Mouse (Mus musculus) limb, embryonic 14.5 days (tissue): ENCODE measurements around the gene Tenm2. TPM values are rescaled to one million over a fixed set of nuclear protein-coding genes. Genes with fewer than 3 reads are reported as not detected.

Experiments used
- ATAC-seq: fragments of 200-750 bp; cut with Nextera tagmentation; 2 replicates; pipeline ENCODE4 v1.8.0; 2017; ENCODE audit warnings: low read depth, moderate number of reproducible peaks, moderate TSS enrichment; ENCODE audit not compliant: low FRiP score
- DNase-seq: peaks from one replicate; pipeline ENCODE4 v3.0.0-alpha.2; 2015; ENCODE audit warnings: low spot score
- H3K27ac ChIP-seq: fragments of 300-500 bp; sonication (generic); replicated peaks from 2 replicates; pipeline ENCODE4 v1.5.1; 2014; ENCODE audit warnings: low read depth, mild to moderate bottlenecking, low read length, moderate library complexity, mixed read lengths
- H3K27me3 ChIP-seq: fragments of 300-500 bp; sonication (generic); 2 replicates; pipeline ENCODE4 v1.6.1; 2014; ENCODE audit warnings: low read length, mixed read lengths; ENCODE audit not compliant: control insufficient read depth, insufficient read depth
- H3K36me3 ChIP-seq: fragments of 300-500 bp; sonication (generic); 2 replicates; pipeline ENCODE4 v1.6.1; 2014; ENCODE audit warnings: mild to moderate bottlenecking, low read length, moderate library complexity, mixed read lengths; ENCODE audit not compliant: control insufficient read depth, insufficient read depth
- H3K4me1 ChIP-seq: fragments of 300-500 bp; sonication (generic); 2 replicates; pipeline ENCODE4 v1.6.1; 2014; ENCODE audit warnings: antibody characterized with exemption, low read length, mixed read lengths; ENCODE audit not compliant: control insufficient read depth, insufficient read depth
- H3K4me2 ChIP-seq: fragments of 300-500 bp; sonication (generic); replicated peaks from 2 replicates; pipeline ENCODE4 v1.6.1; 2014; ENCODE audit warnings: low read depth, mild to moderate bottlenecking, low read length, moderate library complexity; ENCODE audit not compliant: severe bottlenecking
- H3K4me3 ChIP-seq: fragments of 300-500 bp; sonication (generic); replicated peaks from 2 replicates; pipeline ENCODE4 v1.5.1; 2014; ENCODE audit warnings: low read length
- H3K9ac ChIP-seq: fragments of 300-500 bp; sonication (generic); 2 replicates; pipeline ENCODE4 v1.6.1; 2014; ENCODE audit warnings: mild to moderate bottlenecking, low read depth, low read length, moderate library complexity; ENCODE audit not compliant: severe bottlenecking
- H3K9me3 ChIP-seq: fragments of 300-500 bp; sonication (generic); 2 replicates; pipeline ENCODE4 v1.6.1; 2016; ENCODE audit warnings: low read length; ENCODE audit not compliant: control insufficient read depth
- POLR2A ChIP-seq: fragments of 200-500 bp; IDR thresholded peaks from 2 replicates; pipeline ENCODE4 v1.8.0; 2012; ENCODE audit warnings: inconsistent platforms, mild to moderate bottlenecking, moderate library complexity, borderline replicate concordance; ENCODE audit not compliant: insufficient read depth, insufficient read length; ENCODE audit errors: extremely low read depth
- WGBS: fragments of 180-500 bp; shearing (Covaris S2); extraction: QIAGEN DNeasy Blood & Tissue Kit; methylation state at CpG from one replicate; pipeline ENCODE4 v1.1.7; 2014; 5-methylcytosine and 5-hydroxymethylcytosine counted together
- polyA plus RNA-seq, 2 experiments: library from polyadenylated mRNA; depleted of rRNA in 1 of 2; stranded (reverse) in 1 of 2; unstranded in 1 of 2; fragments of >200 nt; fragmentation: Nextera tagmentation in 1 of 2; extraction: Ambion mirVana in 1 of 2; gene quantifications; 2 replicates each; pipeline versions ENCODE4 v1.2.1 to v1.2.3; 2012 to 2014

Tenm2 gene
- polyA plus RNA-seq, 2 experiments: 3.7 to 5.6 TPM

GRCm38 (mm10) chr11:36676446-36677284, 559.1 kb downstream of the Tenm2 start:
- H3K9me3 ChIP-seq: no peaks in the 10 kb centered on the region
- DNase-seq (no peak), ATAC-seq (no peak)
- H3K27me3 ChIP-seq: 0 out of 2 replicates have a peak, but pooled peaks cover 3% of the 10 kb centered on the region
- WGBS: 52% methylated on average over 16 of the region's 16 CpGs
- H3K36me3 ChIP-seq: no peaks in the 10 kb centered on the region
- peak overlapping the region; percentile 35 for H3K4me3 ChIP-seq
- H3K4me2 ChIP-seq: peak overlapping the region; percentile 68
- H3K27ac ChIP-seq: no peak overlapping the region
- H3K4me1 ChIP-seq: peaks cover 9% of the 10 kb centered on the region; the same call in 1 of the 2 replicates
- H3K9ac ChIP-seq: no peak overlapping the region; the same call in 1 of the 2 replicates
- no peak for TF ChIP-seq POLR2A

DNA sequence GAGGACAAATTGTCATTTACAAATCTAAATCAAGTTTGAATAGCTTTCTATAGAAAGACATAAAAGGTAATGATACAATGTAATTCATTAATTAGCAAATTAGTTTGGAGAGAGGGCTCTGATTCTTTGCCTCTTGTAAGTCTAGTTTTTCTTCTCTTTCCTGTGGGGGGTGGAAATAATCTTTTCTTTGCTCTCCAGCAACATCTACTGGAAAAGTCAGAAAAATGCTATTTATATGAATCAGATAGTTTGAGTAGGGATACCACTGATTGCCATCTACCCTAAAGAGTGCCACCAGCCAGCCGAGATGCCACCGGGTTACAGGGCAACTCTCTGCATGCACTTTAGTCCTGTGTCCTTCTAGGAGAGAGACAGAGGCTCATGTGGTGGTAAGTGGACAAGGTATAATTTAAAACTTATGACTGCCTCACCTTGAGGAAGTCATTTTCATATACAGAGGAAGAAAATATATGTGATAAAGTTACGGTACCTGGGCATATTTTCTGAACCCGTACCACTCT, 560.8 kb downstream of the Tenm2 start:
- TF ChIP-seq POLR2A: no peak
- H3K9ac ChIP-seq: no peak overlapping the region
- H3K27ac ChIP-seq: no peak overlapping the region
- H3K9me3 ChIP-seq: no peaks in the 10 kb centered on the region
- peaks cover 9% of the 10 kb centered on the region; the same call in 1 of the 2 replicates for H3K4me1 ChIP-seq
- no peak overlapping the region for H3K4me3 ChIP-seq
- no peak overlapping the region for H3K4me2 ChIP-seq
- WGBS: 79% methylated on average over 4 of the region's 4 CpGs
- no peaks in the 10 kb centered on the region for H3K36me3 ChIP-seq
- ATAC-seq: no peak
- H3K27me3 ChIP-seq: 0 out of 2 replicates have a peak, but pooled peaks cover 3% of the 10 kb centered on the region
- no peak for DNase-seq

- Histone ChIP-seq H3K27me3 (0 out of 2 replicates have a peak, but pooled peaks cover 3% of the 10 kb centered on the region), H3K4me2 (no peak overlapping the region), H3K27ac (no peak overlapping the region), H3K4me3 (no peak overlapping the region), H3K9ac (no peak overlapping the region), H3K36me3 (no peaks in the 10 kb centered on the region), H3K4me1 (peaks cover 9% of the 10 kb centered on the region; the same call in 1 of the 2 replicates), H3K9me3 (no peaks in the 10 kb centered on the region)
- WGBS: 74% methylated on average over 5 of the region's 5 CpGs
- no peak for DNase-seq
- no peak for ATAC-seq
- TF ChIP-seq POLR2A: no peak
Measured at GRCm38 (mm10) chr11:36674141-36674540, 561.6 kb downstream of the Tenm2 start.

- Histone ChIP-seq H3K4me1 (peaks cover 3% of the 10 kb centered on the region; the same call in 1 of the 2 replicates), H3K27me3 (no peaks in the 10 kb centered on the region), H3K4me3 (no peak overlapping the region), H3K9ac (no peak overlapping the region), H3K9me3 (no peaks in the 10 kb centered on the region), H3K36me3 (no peaks in the 10 kb centered on the region), H3K4me2 (no peak overlapping the region), H3K27ac (no peak overlapping the region)
- TF ChIP-seq POLR2A: no peak
- 65% methylated on average over 9 of the region's 9 CpGs for WGBS
- DNase-seq (no peak), ATAC-seq (no peak)
Measured at GRCm38 (mm10) chr11:36671196-36671595, 564.6 kb downstream of the Tenm2 start.

- 84% methylated on average over 1 of the region's 1 CpGs for WGBS
- ATAC-seq (no peak), DNase-seq (no peak)
- H3K4me2 ChIP-seq: no peak overlapping the region
- no peaks in the 10 kb centered on the region for H3K27me3 ChIP-seq
- H3K9me3 ChIP-seq: no peaks in the 10 kb centered on the region
- no peak overlapping the region for H3K27ac ChIP-seq
- no peak overlapping the region for H3K4me3 ChIP-seq
- H3K9ac ChIP-seq: no peak overlapping the region
- TF ChIP-seq POLR2A: no peak
- H3K36me3 ChIP-seq: no peaks in the 10 kb centered on the region
- H3K4me1 ChIP-seq: no peaks in the 10 kb centered on the region
Measured at GRCm38 (mm10) chr11:36664026-36664425, 571.7 kb downstream of the Tenm2 start.
